Mouse (Mus musculus) forebrain, embryonic 13.5 days (tissue): ENCODE results near the gene Kansl1l. TPM values are rescaled to one million over a fixed set of nuclear protein-coding genes. Genes with fewer than 3 reads are reported as not detected.

Experiments used
- ATAC-seq: fragments of 200-750 bp; cut with Nextera tagmentation; 2 replicates; pipeline ENCODE4 v1.8.0; 2017
- H3K27ac ChIP-seq: fragments of 300-500 bp; sonication (generic); 2 replicates; pipeline ENCODE4 v1.5.1; 2015; ENCODE audit warnings: inconsistent platforms, mild to moderate bottlenecking, moderate library complexity
- H3K27me3 ChIP-seq: fragments of 300-500 bp; sonication (generic); 2 replicates; pipeline ENCODE4 v1.6.1; 2015; ENCODE audit warnings: mild to moderate bottlenecking, inconsistent platforms
- H3K36me3 ChIP-seq: fragments of 300-500 bp; sonication (generic); 2 replicates; pipeline ENCODE4 v1.6.1; 2015; ENCODE audit warnings: mild to moderate bottlenecking, inconsistent platforms; ENCODE audit not compliant: poor library complexity, severe bottlenecking
- H3K4me1 ChIP-seq: fragments of 300-500 bp; sonication (generic); 2 replicates; pipeline ENCODE4 v1.6.1; 2015; ENCODE audit warnings: inconsistent platforms
- H3K4me2 ChIP-seq: fragments of 300-500 bp; sonication (generic); 2 replicates; pipeline ENCODE4 v1.6.1; 2015; ENCODE audit warnings: inconsistent platforms, mild to moderate bottlenecking, moderate library complexity
- H3K4me3 ChIP-seq: fragments of 300-500 bp; sonication (generic); 2 replicates; pipeline ENCODE4 v1.5.1; 2015; ENCODE audit warnings: mild to moderate bottlenecking, inconsistent platforms
- H3K9ac ChIP-seq: fragments of 300-500 bp; sonication (generic); 2 replicates; pipeline ENCODE4 v1.6.1; 2015; ENCODE audit warnings: mild to moderate bottlenecking, inconsistent platforms
- H3K9me3 ChIP-seq: fragments of 300-500 bp; sonication (generic); replicated peaks from 2 replicates; pipeline ENCODE4 v1.6.1; 2016; ENCODE audit warnings: inconsistent platforms
- WGBS: fragments of 180-500 bp; shearing (Covaris S2); methylation state at CpG from one replicate; pipeline ENCODE4 v1.1.7; 2015; 5-methylcytosine and 5-hydroxymethylcytosine counted together
- polyA plus RNA-seq: library from polyadenylated mRNA; unstranded; fragments of >200 nt; fragmentation: Nextera tagmentation; extraction: Ambion mirVana; gene quantifications from 2 replicates; pipeline ENCODE4 v1.2.1, GENCODE M21; 2015

Kansl1l gene
- 15.0 and 15.4 TPM in 2 replicates for polyA plus RNA-seq

DNA sequence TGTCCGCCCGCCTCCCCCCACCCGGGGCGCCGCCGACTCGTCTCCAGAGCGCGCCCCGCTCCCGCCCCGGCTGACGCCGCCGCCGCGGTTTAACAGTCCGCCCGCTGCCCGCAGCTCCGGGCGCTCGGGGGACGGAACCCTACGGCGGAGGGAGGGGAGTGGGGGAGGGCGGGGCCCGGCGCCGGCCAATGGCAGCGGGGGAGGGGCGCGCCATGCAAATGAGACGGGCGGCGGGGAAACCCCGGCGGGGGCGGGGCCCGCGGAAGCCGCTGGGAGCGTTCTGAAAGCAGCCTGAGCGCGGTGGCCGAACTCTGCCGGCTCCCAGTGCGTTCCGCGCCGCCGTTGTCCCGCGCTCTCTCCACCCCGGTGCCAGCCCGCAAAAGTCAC, at the start of gene Kansl1l:
Gene Kansl1l, minus strand, starts transcription at position 110 of the 387 bp plus-strand sequence.
- no peaks in the 10 kb centered on the region for H3K9me3 ChIP-seq
- H3K9ac ChIP-seq, result peak within 1 kb of the TSS; percentile 94
- peak; percentile 88 for ATAC-seq
- H3K4me2 ChIP-seq, result peak within 1 kb of the TSS; percentile 79
- peak within 1 kb of the TSS; percentile 98 for H3K27ac ChIP-seq
- peak within 1 kb of the TSS; percentile 65 for H3K4me3 ChIP-seq
- H3K36me3 ChIP-seq, result no peaks in the 10 kb centered on the region
- H3K4me1 ChIP-seq, result peaks cover 28% of the 10 kb centered on the region
- H3K27me3 ChIP-seq, result no peaks in the 10 kb centered on the region
- under 1% methylated on average over 49 of the region's 56 CpGs for WGBS

DNA sequence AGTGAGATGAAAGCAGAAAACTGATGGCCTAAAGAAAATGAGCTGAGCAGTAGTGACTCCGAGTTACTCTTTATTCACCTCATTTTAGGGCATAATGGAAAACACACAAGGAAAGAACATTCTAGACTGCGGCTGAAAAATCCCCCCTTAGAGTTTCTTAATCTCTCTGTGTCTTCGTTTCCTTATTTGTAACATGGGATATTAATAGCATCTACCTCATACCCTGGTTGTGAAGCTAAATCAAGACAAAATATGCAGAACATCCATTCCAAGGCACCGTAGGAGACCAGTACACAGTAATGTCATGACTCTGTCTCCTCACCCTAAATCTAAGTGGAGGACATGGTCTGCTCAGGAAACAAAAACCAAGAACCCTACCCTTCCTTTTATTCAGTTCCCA, 48.3 kb upstream of the Kansl1l start:
- Histone ChIP-seq H3K9ac (no peak overlapping the region), H3K36me3 (no peaks in the 10 kb centered on the region), H3K4me3 (no peak overlapping the region), H3K27ac (no peak overlapping the region), H3K9me3 (no peaks in the 10 kb centered on the region), H3K27me3 (no peaks in the 10 kb centered on the region; the same call in 1 of the 2 replicates), H3K4me2 (no peak overlapping the region), H3K4me1 (peaks cover 19% of the 10 kb centered on the region)
- 80% methylated on average over 4 of the region's 4 CpGs for WGBS
- ATAC-seq, result no peak

DNA sequence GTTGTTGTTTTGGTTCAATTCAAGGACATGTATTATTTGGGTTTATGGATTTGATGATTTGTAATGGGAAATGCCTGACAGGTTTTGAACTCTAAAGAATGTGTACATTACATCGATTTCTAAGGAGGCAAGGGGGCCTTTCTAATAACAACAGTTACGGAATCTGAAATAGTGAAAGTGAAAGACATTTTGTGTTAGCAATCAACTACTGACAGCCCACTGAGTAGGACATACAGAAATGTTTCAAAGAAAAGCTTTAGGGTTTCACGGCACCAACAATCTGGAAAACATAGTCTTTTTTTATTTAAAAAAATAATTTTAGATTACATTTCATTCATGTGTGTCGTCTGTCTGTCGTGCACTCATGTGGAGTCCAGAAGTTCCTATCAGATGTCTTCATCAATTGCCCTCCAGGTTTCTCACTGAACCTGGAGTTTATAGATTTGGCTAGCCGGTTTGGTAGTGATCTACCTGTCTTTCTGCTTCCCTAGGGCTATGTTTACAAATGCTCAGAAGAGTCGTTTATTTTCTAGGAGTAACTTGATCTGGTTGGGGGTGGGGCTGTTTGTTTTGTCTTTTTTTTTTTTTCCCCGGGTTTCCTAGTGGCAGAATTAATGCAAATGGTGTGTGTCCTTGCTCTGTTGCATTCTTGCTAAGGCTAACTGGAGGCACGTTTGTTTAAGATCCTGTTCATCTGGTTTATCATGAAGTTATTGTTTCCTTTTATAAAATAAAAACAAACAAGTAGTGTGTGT, 46.6 kb upstream of the Kansl1l start:
- Histone ChIP-seq H3K4me1 (peaks cover 19% of the 10 kb centered on the region), H3K4me2 (peak overlapping the region; percentile 85), H3K9ac (no peak overlapping the region), H3K9me3 (no peaks in the 10 kb centered on the region), H3K4me3 (peak overlapping the region; percentile 74), H3K27me3 (no peaks in the 10 kb centered on the region; the same call in 1 of the 2 replicates), H3K36me3 (no peaks in the 10 kb centered on the region), H3K27ac (no peak overlapping the region)
- no peak for ATAC-seq
- WGBS, result 22% methylated on average over 9 of the region's 9 CpGs

DNA sequence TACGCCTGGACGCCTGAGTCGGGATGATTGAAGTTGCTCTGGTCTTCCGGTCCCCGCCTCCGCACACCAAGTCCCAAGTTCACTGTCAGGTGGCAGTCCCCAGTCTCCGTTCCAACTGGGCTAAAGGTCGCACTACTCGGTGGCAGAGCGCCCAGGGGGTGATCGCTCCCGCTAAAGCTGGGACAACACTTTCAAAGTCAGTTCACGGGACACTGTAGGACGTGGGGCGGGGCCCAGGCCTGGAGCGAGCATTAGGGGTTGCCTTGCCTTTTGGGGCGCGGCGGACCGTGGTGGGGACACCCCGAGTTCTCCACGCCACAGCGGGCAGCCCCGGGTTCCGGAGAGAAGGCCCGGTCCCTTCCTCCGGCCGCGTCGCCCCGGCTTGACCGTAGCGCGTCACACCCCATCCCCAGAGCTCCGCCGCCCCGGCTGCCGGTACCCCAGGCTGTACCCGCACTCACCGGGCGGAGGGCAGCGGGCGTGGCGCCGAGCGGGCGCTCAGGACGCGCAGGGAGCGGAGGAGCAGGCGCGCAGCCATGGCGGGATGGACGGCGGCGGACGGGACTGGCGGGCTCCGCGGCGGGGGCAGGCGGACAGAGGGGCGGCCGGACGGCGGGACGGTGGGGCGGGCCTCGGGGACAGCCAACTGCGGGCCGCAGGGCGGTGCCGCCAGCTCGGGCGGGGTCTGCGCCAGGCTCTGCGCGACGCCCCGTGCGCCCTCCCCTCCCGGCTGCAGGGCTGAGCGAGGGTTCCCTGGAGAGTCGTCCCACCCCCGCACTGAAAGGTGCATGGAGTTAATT, 45.5 kb upstream of the Kansl1l start, which contains the start of gene Acadl:
Gene Acadl, minus strand, starts transcription at position 566 of the 800 bp plus-strand sequence.
- peak within 1 kb of the TSS; percentile 51 for H3K27ac ChIP-seq

DNA sequence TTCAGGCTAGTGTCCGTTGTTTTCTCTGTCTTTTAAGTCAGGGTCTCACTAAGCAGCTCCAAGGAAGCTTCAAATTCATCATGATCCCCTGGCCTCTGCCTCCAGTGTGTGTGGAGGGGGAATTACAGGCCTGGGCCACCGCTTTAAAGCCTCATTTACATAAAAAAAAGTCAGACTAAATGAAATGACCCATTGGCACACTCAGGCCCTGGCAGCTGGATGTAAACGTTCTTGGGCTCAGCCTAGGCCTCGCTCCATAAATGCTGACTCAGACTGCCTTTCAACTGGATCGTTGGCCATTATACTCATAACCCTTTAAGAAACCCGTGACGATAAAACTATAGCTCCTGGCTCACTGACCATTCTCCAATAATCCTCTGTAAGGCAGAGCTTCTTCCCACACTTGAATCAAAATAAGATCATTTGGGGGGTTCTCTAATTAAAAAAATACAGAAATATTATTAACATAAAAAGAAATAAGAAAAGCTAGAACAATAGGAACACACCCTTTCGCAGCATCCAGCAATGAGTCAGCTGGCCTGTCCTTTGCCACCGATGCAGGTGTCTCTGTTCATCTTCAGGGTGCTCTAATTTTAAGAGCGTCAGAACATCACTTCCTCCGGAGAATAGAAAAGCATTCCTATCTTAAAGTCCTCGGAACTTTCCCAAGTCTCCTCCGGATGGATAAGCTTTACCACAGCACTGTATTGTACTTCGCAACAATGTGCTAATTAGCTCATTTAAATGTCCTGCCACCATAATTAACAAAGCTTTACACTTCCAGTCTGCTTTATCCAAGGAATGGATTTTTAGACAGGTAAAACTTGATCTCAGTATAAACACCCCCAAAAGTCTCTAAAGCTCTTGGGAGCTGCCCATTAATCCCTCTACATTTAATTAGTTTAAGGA, 44.7 kb upstream of the Kansl1l start:
- no peaks in the 10 kb centered on the region for H3K9me3 ChIP-seq
- ATAC-seq, result peak; percentile 34; the same call in 1 of the 2 replicates
- no peak overlapping the region for H3K27ac ChIP-seq
- H3K36me3 ChIP-seq, result no peaks in the 10 kb centered on the region
- H3K4me3 ChIP-seq, result peak overlapping the region; percentile 74
- H3K4me1 ChIP-seq, result peaks cover 19% of the 10 kb centered on the region
- no peaks in the 10 kb centered on the region; the same call in 1 of the 2 replicates for H3K27me3 ChIP-seq
- peak overlapping the region; percentile 85 for H3K4me2 ChIP-seq
- WGBS, result 9% methylated on average over 14 of the region's 14 CpGs
- peak overlapping the region; percentile 76; the same call in 1 of the 2 replicates for H3K9ac ChIP-seq

More for the DNA sequence above, 45.5 kb upstream of the Kansl1l start, which contains the start of gene Acadl:
- Histone ChIP-seq H3K4me1 (peaks cover 19% of the 10 kb centered on the region), H3K36me3 (no peaks in the 10 kb centered on the region), H3K9ac (peak within 1 kb of the TSS; percentile 76), H3K4me3 (peak within 1 kb of the TSS; percentile 74), H3K4me2 (peak within 1 kb of the TSS; percentile 85), H3K9me3 (no peaks in the 10 kb centered on the region), H3K27me3 (no peaks in the 10 kb centered on the region; the same call in 1 of the 2 replicates)
- peak; percentile 93 for ATAC-seq
- under 1% methylated on average over 84 of the region's 85 CpGs for WGBS

DNA sequence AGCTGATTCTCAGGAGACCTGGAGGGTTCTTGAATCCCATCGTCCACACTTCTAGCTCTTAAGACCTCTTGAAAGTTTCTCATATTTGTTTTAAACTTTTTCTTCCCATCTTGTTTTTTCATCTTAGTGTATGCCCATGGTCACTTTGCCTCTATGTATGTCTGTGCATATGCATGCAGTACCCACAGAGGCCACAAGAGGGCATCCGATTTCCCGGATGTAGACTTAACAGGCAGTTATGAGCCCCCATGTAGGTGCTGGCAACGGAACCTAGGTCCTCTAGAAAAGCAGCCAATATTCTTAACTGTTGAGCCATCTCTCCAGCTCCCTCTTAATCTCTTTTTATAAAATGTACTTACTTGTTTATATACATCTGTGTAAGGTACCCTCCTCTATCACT, 30.1 kb upstream of the Kansl1l start:
- H3K36me3 ChIP-seq, result peaks cover 11% of the 10 kb centered on the region
- no peaks in the 10 kb centered on the region for H3K4me1 ChIP-seq
- WGBS, result 95% methylated on average over 4 of the region's 4 CpGs
- H3K4me2 ChIP-seq, result no peak overlapping the region
- no peak overlapping the region for H3K27ac ChIP-seq
- H3K27me3 ChIP-seq, result no peaks in the 10 kb centered on the region
- H3K4me3 ChIP-seq, result no peak overlapping the region
- H3K9ac ChIP-seq, result no peak overlapping the region
- peaks cover 5% of the 10 kb centered on the region; the same call in 1 of the 2 replicates for H3K9me3 ChIP-seq
- ATAC-seq, result no peak

DNA sequence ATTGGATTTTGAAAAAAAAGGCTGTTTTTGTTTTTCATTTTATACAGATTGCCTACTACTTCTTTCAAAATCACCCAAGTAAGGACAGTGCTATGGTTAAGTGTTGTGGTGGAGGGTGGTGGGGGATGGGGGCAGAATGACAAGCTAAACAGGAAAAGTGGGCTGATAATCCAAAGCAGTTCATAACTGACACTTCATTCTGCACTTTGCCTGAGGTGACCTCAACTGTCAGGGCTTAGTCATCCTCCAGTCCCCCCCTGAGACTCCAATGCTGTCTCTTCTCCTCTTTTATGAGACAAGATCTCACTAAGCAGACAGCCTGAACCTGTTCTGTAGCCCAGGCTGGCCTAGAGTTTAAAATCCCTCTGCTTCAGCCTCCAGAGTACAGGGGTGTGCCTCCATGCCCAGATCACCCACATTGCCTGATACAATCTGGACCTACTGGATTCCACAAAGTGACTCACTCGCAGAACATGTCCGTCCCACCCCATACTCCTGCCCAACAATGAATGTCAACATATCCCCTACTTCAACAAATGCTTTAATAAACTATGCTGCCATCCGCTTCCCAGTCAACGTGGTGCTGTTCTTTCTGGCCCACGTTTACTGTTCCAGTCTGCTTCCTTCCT, 28.4 kb upstream of the Kansl1l start:
- no peaks in the 10 kb centered on the region for H3K4me1 ChIP-seq
- H3K36me3 ChIP-seq, result peaks cover 11% of the 10 kb centered on the region
- no peak overlapping the region for H3K4me2 ChIP-seq
- H3K4me3 ChIP-seq, result no peak overlapping the region
- peaks cover 5% of the 10 kb centered on the region; the same call in 1 of the 2 replicates for H3K9me3 ChIP-seq
- 92% methylated on average over 5 of the region's 5 CpGs for WGBS
- no peak for ATAC-seq
- H3K27me3 ChIP-seq, result no peaks in the 10 kb centered on the region
- H3K27ac ChIP-seq, result no peak overlapping the region
- no peak overlapping the region for H3K9ac ChIP-seq

DNA sequence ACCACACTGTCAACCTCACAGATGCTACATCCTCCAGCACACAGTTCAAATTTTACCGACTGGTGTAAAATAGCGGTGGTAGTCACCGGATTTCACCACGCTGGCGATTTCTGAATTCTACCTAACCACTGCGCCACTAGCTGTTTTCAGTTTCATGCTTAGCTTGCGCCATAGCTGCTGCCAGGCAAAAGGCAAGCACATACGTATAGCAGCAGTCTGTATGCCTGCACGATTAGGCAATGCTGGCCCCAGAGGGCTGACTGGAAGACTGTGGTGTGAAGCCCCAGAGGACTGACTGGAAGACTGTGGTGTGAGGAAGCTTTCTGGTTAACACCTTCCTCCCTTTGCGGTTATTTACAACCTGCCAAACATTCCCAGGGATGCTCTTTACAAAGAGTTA, 24.6 kb upstream of the Kansl1l start:
- Histone ChIP-seq H3K4me2 (no peak overlapping the region), H3K27ac (no peak overlapping the region), H3K9me3 (no peaks in the 10 kb centered on the region), H3K27me3 (no peaks in the 10 kb centered on the region), H3K9ac (no peak overlapping the region), H3K4me1 (no peaks in the 10 kb centered on the region), H3K4me3 (no peak overlapping the region), H3K36me3 (no peaks in the 10 kb centered on the region)
- WGBS, result 64% methylated on average over 10 of the region's 10 CpGs
- ATAC-seq, result no peak; the same call in 1 of the 2 replicates

DNA sequence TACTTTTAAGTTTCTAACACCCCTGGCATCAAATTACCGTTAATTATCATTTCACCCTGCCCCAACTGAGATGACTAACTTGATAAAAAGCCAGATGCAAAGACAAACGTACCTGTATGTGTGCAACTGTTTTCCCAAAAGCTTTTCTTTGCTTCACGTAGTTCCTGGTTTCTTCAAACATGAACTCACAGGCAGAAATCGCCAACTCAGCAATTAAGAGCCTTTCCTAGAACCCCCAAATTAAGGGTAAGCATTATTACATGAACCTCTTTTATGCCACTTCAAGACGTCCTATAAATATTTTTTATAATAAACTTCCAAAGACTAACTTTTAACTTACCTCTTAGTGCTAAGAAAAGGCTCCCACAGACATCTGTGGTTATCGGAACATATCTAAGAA, 24.1 kb upstream of the Kansl1l start:
- ATAC-seq, result no peak
- Histone ChIP-seq H3K4me1 (no peaks in the 10 kb centered on the region), H3K9ac (no peak overlapping the region), H3K27ac (no peak overlapping the region), H3K4me2 (no peak overlapping the region), H3K27me3 (no peaks in the 10 kb centered on the region), H3K9me3 (no peaks in the 10 kb centered on the region), H3K36me3 (no peaks in the 10 kb centered on the region), H3K4me3 (no peak overlapping the region)
- WGBS, result 82% methylated on average over 6 of the region's 6 CpGs

DNA sequence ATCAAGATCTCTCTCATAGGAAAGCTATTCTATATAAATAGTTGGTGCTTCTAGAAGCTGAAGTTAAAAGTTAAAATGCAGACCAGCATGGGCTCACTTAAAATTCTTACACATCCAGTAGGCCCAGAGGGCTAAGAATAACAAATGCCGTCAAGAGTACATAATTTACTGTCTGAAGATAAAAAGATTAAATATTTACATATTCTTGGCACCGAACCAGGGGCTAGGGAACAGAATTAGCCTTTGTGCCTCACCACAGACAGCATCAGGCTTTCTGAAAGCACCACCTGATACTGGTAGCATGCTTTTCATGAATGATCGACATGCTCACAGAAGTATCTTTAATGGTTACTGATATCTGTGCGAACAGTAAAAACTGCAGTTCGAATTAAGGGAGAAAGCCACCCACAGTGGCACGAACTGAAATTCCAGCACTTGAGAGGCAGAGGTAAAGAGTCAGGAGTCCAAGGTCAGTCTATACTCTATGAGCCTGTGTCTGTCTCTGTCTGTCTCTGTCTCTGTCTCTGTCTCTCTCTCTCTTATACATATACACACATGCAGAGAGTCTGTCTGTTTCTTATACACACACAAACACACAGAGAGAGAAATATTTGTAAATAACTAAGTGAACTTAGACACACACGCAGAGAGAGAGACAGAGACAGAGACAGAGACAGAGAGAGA, 22.5 kb upstream of the Kansl1l start:
- Histone ChIP-seq H3K36me3 (no peaks in the 10 kb centered on the region), H3K9ac (no peak overlapping the region), H3K4me3 (no peak overlapping the region), H3K9me3 (no peaks in the 10 kb centered on the region), H3K4me2 (no peak overlapping the region), H3K4me1 (no peaks in the 10 kb centered on the region), H3K27ac (no peak overlapping the region), H3K27me3 (no peaks in the 10 kb centered on the region)
- no peak for ATAC-seq
- 79% methylated on average over 7 of the region's 7 CpGs for WGBS

DNA sequence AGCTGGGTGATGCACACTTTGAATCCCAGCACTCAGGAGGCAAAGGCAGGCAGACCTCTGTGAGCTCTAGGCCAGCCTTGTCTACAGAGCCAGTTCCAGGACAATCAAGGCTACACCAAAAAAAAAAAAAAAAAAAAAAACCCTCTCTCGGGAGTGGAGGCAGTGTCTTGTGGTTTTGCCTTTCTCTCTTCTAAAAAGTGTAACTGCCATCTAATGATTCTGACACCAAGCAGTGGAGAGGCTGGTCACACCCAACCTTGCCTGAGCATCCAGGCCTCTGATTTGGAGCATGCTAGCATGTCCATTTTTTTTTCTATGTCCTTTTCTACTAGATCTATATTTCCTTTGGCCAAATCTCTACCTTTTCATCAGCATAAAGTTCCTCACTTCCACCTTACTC, 21.8 kb upstream of the Kansl1l start:
- H3K27me3 ChIP-seq, result no peaks in the 10 kb centered on the region
- no peak overlapping the region for H3K27ac ChIP-seq
- no peaks in the 10 kb centered on the region for H3K4me1 ChIP-seq
- H3K9ac ChIP-seq, result no peak overlapping the region
- H3K4me3 ChIP-seq, result no peak overlapping the region
- WGBS, result 73% methylated on average over 1 of the region's 1 CpGs
- no peak overlapping the region for H3K4me2 ChIP-seq
- H3K9me3 ChIP-seq, result no peaks in the 10 kb centered on the region
- no peaks in the 10 kb centered on the region for H3K36me3 ChIP-seq
- no peak for ATAC-seq
